Mouse (Mus musculus) hindbrain, embryonic 15.5 days (tissue): Measurements from ENCODE around the gene Akap2. TPM values are rescaled to one million over a fixed set of nuclear protein-coding genes. Genes with fewer than 3 reads are reported as not detected.

Source experiments
- ATAC-seq: fragments of 200-750 bp; cut with Nextera tagmentation; 2 replicates; pipeline ENCODE4 v1.8.0; 2017; ENCODE audit warnings: low read depth, moderate number of reproducible peaks, moderate TSS enrichment; ENCODE audit not compliant: low FRiP score
- H3K27ac ChIP-seq: fragments of 300-500 bp; sonication (generic); replicated peaks from 2 replicates; pipeline ENCODE4 v1.5.1; 2015; ENCODE audit warnings: mild to moderate bottlenecking, inconsistent platforms
- H3K27me3 ChIP-seq: fragments of 300-500 bp; sonication (generic); 2 replicates; pipeline ENCODE4 v1.6.1; 2015; ENCODE audit warnings: control low read depth, inconsistent platforms
- H3K36me3 ChIP-seq: fragments of 300-500 bp; sonication (generic); 2 replicates; pipeline ENCODE4 v1.6.1; 2015; ENCODE audit warnings: control low read depth, inconsistent platforms
- H3K4me1 ChIP-seq: fragments of 300-500 bp; sonication (generic); replicated peaks from 2 replicates; pipeline ENCODE4 v1.6.1; 2015; ENCODE audit warnings: control low read depth, inconsistent platforms
- H3K4me2 ChIP-seq: fragments of 300-500 bp; sonication (generic); 2 replicates; pipeline ENCODE4 v1.6.1; 2015; ENCODE audit warnings: moderate library complexity, mild to moderate bottlenecking, inconsistent platforms
- H3K4me3 ChIP-seq: fragments of 300-500 bp; sonication (generic); 2 replicates; pipeline ENCODE4 v1.5.1; 2015; ENCODE audit warnings: mild to moderate bottlenecking, inconsistent platforms
- H3K9ac ChIP-seq: fragments of 300-500 bp; sonication (generic); 2 replicates; pipeline ENCODE4 v1.6.1; 2015; ENCODE audit warnings: inconsistent platforms
- H3K9me3 ChIP-seq: fragments of 300-500 bp; sonication (generic); 2 replicates; pipeline ENCODE4 v1.6.1; 2016; ENCODE audit warnings: control low read depth, inconsistent platforms
- WGBS: fragments of 180-500 bp; shearing (Covaris S2); methylation state at CpG from one replicate; pipeline ENCODE4 v1.1.7; 2015; 5-methylcytosine and 5-hydroxymethylcytosine counted together
- polyA plus RNA-seq: library from polyadenylated mRNA; unstranded; fragments of >200 nt; fragmentation: Nextera tagmentation; extraction: Ambion mirVana; gene quantifications from 2 replicates; pipeline ENCODE4 v1.2.1, GENCODE M21; 2015

Akap2 gene
- polyA plus RNA-seq, 1 experiment from 2014 or later, result 11.4 TPM

DNA sequence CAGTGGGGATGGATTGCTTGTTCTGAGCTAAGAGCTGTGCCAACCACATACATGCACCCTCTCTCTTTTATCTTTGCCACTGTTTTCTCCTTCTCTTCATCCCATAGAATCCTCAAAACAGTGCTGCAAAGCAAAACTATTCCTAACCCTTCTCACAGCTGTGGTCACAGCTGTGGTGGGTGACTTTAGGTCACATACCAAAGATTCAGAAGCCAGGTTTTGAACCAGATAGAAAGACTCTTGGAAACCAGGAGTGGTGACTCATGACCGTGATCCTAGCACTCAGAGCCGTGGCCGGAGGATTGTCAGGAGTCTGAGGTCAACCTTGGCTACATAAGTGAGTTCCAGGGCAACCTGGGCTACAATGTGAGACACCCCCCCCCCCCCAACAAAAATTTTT is 51.5 kb downstream of the Akap2 start:
- no peak for ATAC-seq
- H3K4me2 ChIP-seq, result no peak overlapping the region
- H3K27me3 ChIP-seq, result no peaks in the 10 kb centered on the region
- no peaks in the 10 kb centered on the region for H3K9me3 ChIP-seq
- H3K4me1 ChIP-seq, result peaks cover 6% of the 10 kb centered on the region
- no peaks in the 10 kb centered on the region for H3K36me3 ChIP-seq
- H3K27ac ChIP-seq, result no peak overlapping the region
- H3K4me3 ChIP-seq, result no peak overlapping the region
- no peak overlapping the region for H3K9ac ChIP-seq
- WGBS, result 82% methylated on average over 3 of the region's 3 CpGs

- Histone ChIP-seq H3K27ac (no peak overlapping the region), H3K4me2 (no peak overlapping the region), H3K9me3 (no peaks in the 10 kb centered on the region), H3K4me1 (no peaks in the 10 kb centered on the region), H3K9ac (no peak overlapping the region), H3K27me3 (no peaks in the 10 kb centered on the region), H3K4me3 (no peak overlapping the region), H3K36me3 (no peaks in the 10 kb centered on the region)
- 53% methylated on average over 4 of the region's 4 CpGs for WGBS
- ATAC-seq, result no peak
These were observed 52.8 kb downstream of the Akap2 start for GRCm38 (mm10) chr4:57770185-57770823.

GRCm38 (mm10) chr4:57771558-57772219 is 54.2 kb downstream of the Akap2 start:
- Histone ChIP-seq H3K9ac (no peak overlapping the region), H3K27me3 (no peaks in the 10 kb centered on the region), H3K36me3 (no peaks in the 10 kb centered on the region), H3K27ac (no peak overlapping the region), H3K4me2 (no peak overlapping the region), H3K9me3 (no peaks in the 10 kb centered on the region), H3K4me3 (no peak overlapping the region), H3K4me1 (no peaks in the 10 kb centered on the region)
- 91% methylated on average over 2 of the region's 2 CpGs for WGBS
- peak; percentile 54; the same call in 1 of the 2 replicates for ATAC-seq

GRCm38 (mm10) chr4:57772851-57773510 is 55.5 kb downstream of the Akap2 start:
- Histone ChIP-seq H3K27ac (no peak overlapping the region), H3K9me3 (no peaks in the 10 kb centered on the region), H3K4me2 (no peak overlapping the region), H3K9ac (no peak overlapping the region), H3K4me1 (no peaks in the 10 kb centered on the region), H3K27me3 (no peaks in the 10 kb centered on the region), H3K36me3 (no peaks in the 10 kb centered on the region), H3K4me3 (no peak overlapping the region)
- 64% methylated on average over 11 of the region's 11 CpGs for WGBS
- ATAC-seq, result no peak

GRCm38 (mm10) chr4:57774517-57774916 is 57.1 kb downstream of the Akap2 start:
- Histone ChIP-seq H3K4me3 (no peak overlapping the region), H3K36me3 (no peaks in the 10 kb centered on the region), H3K4me2 (no peak overlapping the region), H3K27me3 (no peaks in the 10 kb centered on the region), H3K4me1 (no peaks in the 10 kb centered on the region), H3K9me3 (no peaks in the 10 kb centered on the region), H3K9ac (no peak overlapping the region), H3K27ac (no peak overlapping the region)
- WGBS, result 78% methylated on average over 4 of the region's 4 CpGs
- no peak for ATAC-seq

DNA sequence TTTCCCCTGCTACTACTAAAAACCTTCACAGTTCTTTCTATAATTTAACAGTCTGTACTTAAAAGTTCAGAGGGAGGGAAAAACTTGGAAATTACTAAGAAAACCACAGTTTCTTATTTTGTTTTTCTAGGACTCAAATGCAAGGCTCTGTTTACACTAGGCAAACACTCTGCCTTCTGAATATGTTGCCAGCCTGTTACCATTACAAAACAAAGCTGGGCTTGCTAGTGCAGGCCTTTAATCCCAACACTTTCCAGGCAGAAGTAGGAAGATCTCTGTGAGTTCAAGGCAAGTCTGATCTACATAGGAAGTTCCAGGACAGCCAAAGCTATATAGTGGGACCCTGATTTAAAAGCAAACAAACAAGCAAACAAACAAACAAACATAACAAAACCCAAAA is 58.1 kb downstream of the Akap2 start:
- Histone ChIP-seq H3K27me3 (no peaks in the 10 kb centered on the region), H3K9me3 (no peaks in the 10 kb centered on the region), H3K27ac (no peak overlapping the region), H3K36me3 (no peaks in the 10 kb centered on the region), H3K4me2 (no peak overlapping the region), H3K4me1 (no peaks in the 10 kb centered on the region), H3K9ac (no peak overlapping the region), H3K4me3 (no peak overlapping the region)
- no peak for ATAC-seq

DNA sequence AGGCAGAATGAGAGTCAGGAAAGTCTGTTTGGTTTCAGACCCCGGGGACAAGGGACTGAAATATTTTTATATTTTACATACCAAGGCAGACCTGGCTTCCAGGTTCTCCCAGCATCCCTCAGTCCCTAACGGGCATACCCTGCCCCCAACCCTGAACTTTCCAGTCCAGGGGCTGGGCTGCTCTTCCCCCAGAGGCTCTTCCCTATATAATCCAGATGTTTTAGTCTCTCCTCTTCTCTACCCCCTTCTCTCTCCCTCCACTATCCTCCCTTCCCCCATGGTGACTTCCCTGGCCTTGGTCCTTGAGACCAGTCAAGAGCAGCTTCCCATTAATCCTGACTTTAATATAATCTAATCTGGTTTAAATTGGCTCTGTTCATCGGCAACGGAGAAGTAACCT is 62.9 kb downstream of the Akap2 start:
- Histone ChIP-seq H3K4me2 (no peak overlapping the region), H3K27me3 (no peaks in the 10 kb centered on the region), H3K4me1 (peaks cover 34% of the 10 kb centered on the region), H3K9me3 (no peaks in the 10 kb centered on the region), H3K4me3 (no peak overlapping the region), H3K27ac (no peak overlapping the region), H3K9ac (no peak overlapping the region), H3K36me3 (no peaks in the 10 kb centered on the region)
- WGBS, result 33% methylated on average over 4 of the region's 4 CpGs
- no peak for ATAC-seq

DNA sequence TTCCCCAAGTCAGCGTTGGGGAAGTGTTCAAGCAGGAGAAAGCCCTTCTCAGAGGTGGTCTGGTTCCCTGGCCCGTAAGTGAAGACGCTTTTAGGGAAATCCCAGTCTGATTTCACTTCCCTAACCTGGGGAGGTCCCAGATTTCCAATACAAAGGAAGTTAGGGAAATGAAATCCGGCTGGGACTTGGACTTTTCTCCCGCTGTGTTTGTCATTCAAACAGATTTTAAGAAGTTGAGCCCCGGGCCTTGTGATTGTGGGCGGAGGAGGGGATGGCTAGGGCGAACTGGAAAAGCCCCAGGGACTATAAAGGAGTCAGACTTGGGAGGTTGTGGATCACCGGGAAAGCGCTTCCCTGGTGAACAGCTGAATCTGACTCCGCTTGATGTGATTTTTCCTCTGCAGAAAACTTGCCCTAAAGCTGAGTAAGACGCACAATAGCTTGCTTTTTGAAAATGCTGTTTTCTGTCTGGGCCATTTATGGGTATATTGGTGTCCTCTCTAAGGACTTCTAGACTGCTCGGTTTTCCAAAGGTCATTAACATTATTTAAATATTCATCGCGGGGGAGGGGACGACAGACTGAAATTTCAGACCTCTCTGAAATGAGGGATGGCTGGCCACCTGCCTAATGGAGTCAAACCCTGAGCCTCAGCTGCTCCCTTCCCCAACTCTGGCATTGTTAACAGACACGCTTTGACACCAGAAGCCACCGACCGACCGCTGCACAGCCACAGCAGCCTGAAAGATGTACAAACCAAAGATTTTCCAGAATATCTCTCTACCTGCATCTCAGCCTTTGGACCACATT is 63.6 kb downstream of the Akap2 start:
- ATAC-seq, result peak; percentile 31; the same call in 1 of the 2 replicates
- Histone ChIP-seq H3K27ac (no peak overlapping the region), H3K9me3 (no peaks in the 10 kb centered on the region), H3K27me3 (no peaks in the 10 kb centered on the region), H3K9ac (no peak overlapping the region), H3K4me3 (no peak overlapping the region), H3K4me2 (peak overlapping the region; percentile 34), H3K4me1 (peaks cover 34% of the 10 kb centered on the region), H3K36me3 (no peaks in the 10 kb centered on the region)
- WGBS, result 6% methylated on average over 20 of the region's 20 CpGs

- Histone ChIP-seq H3K4me2 (peak overlapping the region; percentile 94), H3K27me3 (no peaks in the 10 kb centered on the region), H3K36me3 (no peaks in the 10 kb centered on the region), H3K4me1 (peaks cover 34% of the 10 kb centered on the region), H3K9me3 (no peaks in the 10 kb centered on the region), H3K9ac (peak overlapping the region; percentile 43), H3K4me3 (peak overlapping the region; percentile 52), H3K27ac (peak overlapping the region; percentile 8; the same call in 1 of the 2 replicates)
- ATAC-seq, result peak; percentile 87
- 0% methylated on average over 26 of the region's 26 CpGs for WGBS
These were observed 64.5 kb downstream of the Akap2 start for GRCm38 (mm10) chr4:57781994-57782393.

- Histone ChIP-seq H3K27me3 (no peaks in the 10 kb centered on the region), H3K4me2 (peak overlapping the region; percentile 94), H3K9ac (peak overlapping the region; percentile 43), H3K4me3 (peak overlapping the region; percentile 52), H3K9me3 (no peaks in the 10 kb centered on the region), H3K4me1 (peaks cover 34% of the 10 kb centered on the region), H3K27ac (peak overlapping the region; percentile 8), H3K36me3 (no peaks in the 10 kb centered on the region)
- ATAC-seq, result peak; percentile 64
- WGBS, result 3% methylated on average over 33 of the region's 33 CpGs
These were observed 65.3 kb downstream of the Akap2 start for GRCm38 (mm10) chr4:57782549-57783390.

DNA sequence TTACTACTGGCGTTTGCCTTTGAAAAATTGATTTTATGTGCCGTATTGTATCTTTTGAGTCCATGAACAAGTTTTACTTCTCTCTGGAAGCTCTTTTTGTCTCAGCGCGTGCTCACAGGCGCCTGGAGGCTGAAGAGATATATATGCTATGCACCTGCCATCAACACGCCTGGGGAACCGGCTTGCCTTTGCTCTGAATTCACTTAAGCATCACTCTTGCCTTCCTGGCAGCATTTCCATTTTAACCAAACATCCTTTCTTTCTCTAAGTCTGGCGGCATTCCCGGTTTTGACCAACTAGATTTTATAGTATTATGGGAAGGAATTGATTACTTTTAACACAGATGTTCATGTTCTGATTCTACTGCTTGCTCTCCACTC is 65.9 kb downstream of the Akap2 start:
- WGBS, result 24% methylated on average over 9 of the region's 9 CpGs
- Histone ChIP-seq H3K9ac (peak overlapping the region; percentile 43; the same call in 1 of the 2 replicates), H3K9me3 (no peaks in the 10 kb centered on the region), H3K4me3 (peak overlapping the region; percentile 52), H3K4me1 (peaks cover 34% of the 10 kb centered on the region), H3K36me3 (no peaks in the 10 kb centered on the region), H3K27me3 (no peaks in the 10 kb centered on the region), H3K27ac (no peak overlapping the region), H3K4me2 (peak overlapping the region; percentile 94)
- no peak for ATAC-seq
